Mouse (Mus musculus) splenic B cell, adult 2 months (primary cell): ENCODE measurements at regions not wholly inside any gene's neighbourhood (a gene's known extent, or its start where the extent isn't known, plus 50 kb on each side); places are given as distances from the start of the nearest gene placed in this dataset.

Source experiments
- DNase-seq: peaks from one replicate; pipeline ENCODE4 v3.0.0-alpha.2; 2011; ENCODE audit warnings: low read depth, low spot score
- H3K27me3 ChIP-seq: 2 replicates; pipeline ENCODE4 v1.6.1; 2012; ENCODE audit warnings: mild to moderate bottlenecking, low read length, moderate library complexity, mixed read lengths; ENCODE audit not compliant: control insufficient read depth, poor library complexity, insufficient read depth, severe bottlenecking
- H3K36me3 ChIP-seq: 2 replicates; pipeline ENCODE4 v1.6.1; 2012; ENCODE audit warnings: mild to moderate bottlenecking, low read length, moderate library complexity, mixed read lengths; ENCODE audit not compliant: control insufficient read depth, poor library complexity, insufficient read depth, severe bottlenecking

- DNase-seq: no peak
- Histone ChIP-seq H3K27me3 (no peaks in the 10 kb centered on the region), H3K36me3 (no peaks in the 10 kb centered on the region)
Observed at GRCm38 (mm10) chrX:12503581-12503980, 84.0 kb upstream of the Atp6ap2 start.

DNA sequence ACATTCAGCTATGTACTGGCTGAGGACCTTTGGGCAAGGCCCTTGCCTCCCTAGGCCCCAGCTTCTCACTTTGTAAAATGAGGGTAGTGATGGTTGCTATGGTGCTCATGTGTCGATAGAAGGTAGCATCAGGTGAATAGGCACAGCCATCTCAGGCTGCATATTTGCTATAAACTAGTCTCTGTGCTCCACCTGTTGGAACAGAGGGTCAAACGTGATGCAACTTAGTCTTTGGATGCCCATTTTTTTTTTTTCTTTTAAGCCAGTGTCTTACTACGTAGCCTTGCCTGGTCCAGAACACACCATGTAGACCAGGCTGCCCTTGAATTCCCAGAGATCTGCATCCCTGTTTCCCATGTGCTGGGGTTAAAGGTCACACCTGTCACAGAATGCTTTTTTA is 76.5 kb upstream of the Atp6ap2 start:
- H3K27me3 ChIP-seq: no peaks in the 10 kb centered on the region
- peak; percentile 14 for DNase-seq
- no peaks in the 10 kb centered on the region for H3K36me3 ChIP-seq

DNA sequence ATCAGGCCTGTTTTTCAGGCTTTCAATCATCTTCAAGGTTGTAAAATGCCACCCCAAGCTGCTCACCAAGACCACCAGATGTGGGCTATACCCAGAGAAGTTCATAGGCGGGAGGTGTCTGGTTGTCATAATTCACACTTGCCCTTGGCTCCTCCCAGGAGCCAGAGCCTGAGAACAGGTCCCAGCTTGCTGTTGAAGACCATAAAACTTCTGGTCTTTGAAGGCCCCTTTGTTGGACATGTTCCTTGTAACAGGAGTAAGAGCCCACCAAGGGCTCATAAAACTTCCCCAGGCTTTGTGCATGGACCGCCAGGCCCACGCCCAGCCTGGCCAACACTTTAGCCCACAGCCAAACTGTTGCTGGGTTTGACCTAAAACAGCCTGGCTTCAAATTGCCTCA is 62.6 kb upstream of the Atp6ap2 start:
- no peak for DNase-seq
- Histone ChIP-seq H3K27me3 (no peaks in the 10 kb centered on the region), H3K36me3 (no peaks in the 10 kb centered on the region)

DNA sequence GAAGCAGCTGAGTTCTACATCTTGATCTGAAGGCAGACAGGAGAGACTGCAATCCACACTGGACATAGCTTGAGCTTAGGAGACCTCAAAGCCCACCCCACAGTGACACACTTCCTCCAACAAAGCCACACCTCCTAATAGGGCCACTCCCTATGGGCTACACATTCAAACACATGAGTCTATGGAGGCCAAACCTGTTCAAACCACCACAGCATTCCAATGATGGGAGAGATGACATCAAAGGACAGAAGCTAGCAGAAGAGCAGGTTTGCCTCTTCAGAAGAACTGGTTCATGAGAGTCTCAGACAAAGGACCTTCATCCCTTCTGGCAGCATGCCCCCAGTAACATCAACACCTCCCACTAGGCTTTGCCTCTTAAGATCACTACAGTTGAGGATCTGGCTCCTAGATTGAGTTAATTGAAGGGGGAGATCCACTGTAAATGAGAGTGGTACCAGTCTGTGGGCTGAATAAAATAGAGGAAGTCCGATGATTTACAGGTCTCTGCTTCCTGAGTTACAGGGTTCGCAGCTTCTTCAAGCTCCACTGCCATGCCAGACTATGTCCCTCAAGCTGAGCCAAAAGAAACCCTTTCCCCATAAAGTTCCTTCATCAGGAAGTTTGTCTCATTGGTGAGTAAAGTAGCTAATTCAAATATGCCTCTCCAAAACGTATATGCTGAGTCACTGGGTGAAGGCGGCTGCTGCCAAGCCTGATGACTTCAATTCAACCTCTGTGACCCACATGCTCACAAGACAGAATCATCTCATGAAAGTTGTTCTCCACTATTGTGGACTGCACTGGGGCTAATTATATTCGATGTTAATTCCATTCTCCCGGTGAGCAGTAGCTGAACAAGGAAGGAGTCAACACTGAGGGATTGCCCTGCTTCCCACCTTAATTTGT is 56.9 kb upstream of the Atp6ap2 start:
- DNase-seq: no peak
- Histone ChIP-seq H3K36me3 (no peaks in the 10 kb centered on the region), H3K27me3 (no peaks in the 10 kb centered on the region)
